Mouse (Mus musculus) NIH3T3 (cell line): Measurements from ENCODE around the gene Sephs2.
"Not testable (repeated sequence)": the region's sequence is repeated elsewhere in the genome, so short reads cannot be mapped to it uniquely, and the experiment has no call there.

Source experiments
- DNase-seq: peaks from one replicate; pipeline ENCODE4 v3.0.0-alpha.2; 2012; ENCODE audit warnings: low read depth

Sephs2 gene

GRCm38 (mm10) chr7:127270666-127271065 is 3.2 kb downstream of the Sephs2 start:
- no peak for DNase-seq

GRCm38 (mm10) chr7:127270256-127270655 is 3.6 kb downstream of the Sephs2 start:
- DNase-seq, result peak; percentile 51

GRCm38 (mm10) chr7:127263526-127263925 is 10.3 kb downstream of the Sephs2 start:
- DNase-seq, result no peak

- no peak for DNase-seq
These were observed 11.5 kb downstream of the Sephs2 start for GRCm38 (mm10) chr7:127262218-127262961.

- DNase-seq, result peak; percentile 96
These were observed 13.3 kb downstream of the Sephs2 start, which contains the start of gene Dctpp1 for GRCm38 (mm10) chr7:127260309-127261111. TSS of gene Dctpp1 (minus strand) at chr7:127260709.

GRCm38 (mm10) chr7:127259186-127259905 is 14.5 kb downstream of the Sephs2 start:
- DNase-seq, result no peak

- no peak for DNase-seq
These were observed 17.3 kb downstream of the Sephs2 start for GRCm38 (mm10) chr7:127256518-127256917.

GRCm38 (mm10) chr7:127255965-127256364 is 17.9 kb downstream of the Sephs2 start:
- DNase-seq, result no peak

GRCm38 (mm10) chr7:127255008-127255407 is 18.8 kb downstream of the Sephs2 start:
- no peak for DNase-seq

- peak; percentile 96 for DNase-seq
These were observed 19.8 kb downstream of the Sephs2 start for GRCm38 (mm10) chr7:127253821-127254769.

GRCm38 (mm10) chr7:127253341-127253740 is 20.5 kb downstream of the Sephs2 start:
- no peak for DNase-seq

- DNase-seq, result peak; percentile 50
These were observed 21.4 kb downstream of the Sephs2 start for GRCm38 (mm10) chr7:127252414-127252813.

GRCm38 (mm10) chr7:127250511-127250910 is 23.3 kb downstream of the Sephs2 start:
- not testable (repeated sequence) for DNase-seq

GRCm38 (mm10) chr7:127244658-127245510 is 29.0 kb downstream of the Sephs2 start:
- DNase-seq, result peak; percentile 66

- DNase-seq, result peak; percentile 95
These were observed 29.8 kb downstream of the Sephs2 start, which contains the start of gene Zfp771 for GRCm38 (mm10) chr7:127243870-127244657. TSS of gene Zfp771 (plus strand) at chr7:127244274.

GRCm38 (mm10) chr7:127243361-127243867 is 30.4 kb downstream of the Sephs2 start:
- DNase-seq, result peak; percentile 55

GRCm38 (mm10) chr7:127234777-127235176 is 39.1 kb downstream of the Sephs2 start:
- DNase-seq, result no peak

GRCm38 (mm10) chr7:127233765-127234164 is 40.1 kb downstream of the Sephs2 start:
- no peak for DNase-seq

GRCm38 (mm10) chr7:127233368-127233749 is 40.5 kb downstream of the Sephs2 start:
- DNase-seq, result peak; percentile 43
